Mouse (Mus musculus) midbrain, embryonic 14.5 days (tissue): ENCODE results near the gene Nup133. TPM values are rescaled to one million over a fixed set of nuclear protein-coding genes. Genes with fewer than 3 reads are reported as not detected.
A peak's percentile ranks its signal among the peaks of the same experiment; 100 is the strongest.

ENCODE experiments used
- ATAC-seq: fragments of 200-750 bp; cut with Nextera tagmentation; 2 replicates; pipeline ENCODE4 v1.8.0; 2017; ENCODE audit warnings: moderate number of reproducible peaks, moderate library complexity; ENCODE audit not compliant: low FRiP score, low TSS enrichment
- DNase-seq: peaks from one replicate; pipeline ENCODE4 v3.0.0-alpha.2; 2015
- H3K27ac ChIP-seq: fragments of 300-500 bp; sonication (generic); replicated peaks from 2 replicates; pipeline ENCODE4 v1.5.1; 2014; ENCODE audit warnings: mild to moderate bottlenecking, low read depth, low read length, moderate library complexity
- H3K27me3 ChIP-seq: fragments of 300-500 bp; sonication (generic); 2 replicates; pipeline ENCODE4 v1.6.1; 2014; ENCODE audit warnings: low read length, control low read depth, mixed read lengths; ENCODE audit not compliant: control insufficient read depth, insufficient read depth
- H3K36me3 ChIP-seq: fragments of 300-500 bp; sonication (generic); 2 replicates; pipeline ENCODE4 v1.6.1; 2014; ENCODE audit warnings: low read length, control low read depth; ENCODE audit not compliant: control insufficient read depth, insufficient read depth
- H3K4me1 ChIP-seq: fragments of 300-500 bp; sonication (generic); 2 replicates; pipeline ENCODE4 v1.6.1; 2014; ENCODE audit warnings: mild to moderate bottlenecking, antibody characterized with exemption, low read length, control low read depth; ENCODE audit not compliant: control insufficient read depth, insufficient read depth
- H3K4me2 ChIP-seq: fragments of 300-500 bp; sonication (generic); 2 replicates; pipeline ENCODE4 v1.6.1; 2014; ENCODE audit warnings: mild to moderate bottlenecking, low read length, moderate library complexity
- H3K4me3 ChIP-seq: fragments of 300-500 bp; sonication (generic); replicated peaks from 2 replicates; pipeline ENCODE4 v1.5.1; 2014; ENCODE audit warnings: low read depth, low read length
- H3K9ac ChIP-seq: fragments of 300-500 bp; sonication (generic); replicated peaks from 2 replicates; pipeline ENCODE4 v1.6.1; 2014; ENCODE audit warnings: mild to moderate bottlenecking, low read length, moderate library complexity
- H3K9me3 ChIP-seq: fragments of 300-500 bp; sonication (generic); 2 replicates; pipeline ENCODE4 v1.6.1; 2016; ENCODE audit warnings: low read length, control low read depth, mixed read lengths; ENCODE audit not compliant: control insufficient read depth
- WGBS: fragments of 180-500 bp; shearing (Covaris S2); extraction: QIAGEN DNeasy Blood & Tissue Kit; methylation state at CpG from one replicate; pipeline ENCODE4 v1.1.7; 2014; 5-methylcytosine and 5-hydroxymethylcytosine counted together
- polyA plus RNA-seq: library from polyadenylated mRNA; unstranded; fragments of >200 nt; fragmentation: Nextera tagmentation; extraction: Ambion mirVana; gene quantifications from 2 replicates; pipeline ENCODE4 v1.2.1, GENCODE M21; 2014

The Nup133 gene
- polyA plus RNA-seq, 1 experiment from 2014 or later, result 33.7 TPM

DNA sequence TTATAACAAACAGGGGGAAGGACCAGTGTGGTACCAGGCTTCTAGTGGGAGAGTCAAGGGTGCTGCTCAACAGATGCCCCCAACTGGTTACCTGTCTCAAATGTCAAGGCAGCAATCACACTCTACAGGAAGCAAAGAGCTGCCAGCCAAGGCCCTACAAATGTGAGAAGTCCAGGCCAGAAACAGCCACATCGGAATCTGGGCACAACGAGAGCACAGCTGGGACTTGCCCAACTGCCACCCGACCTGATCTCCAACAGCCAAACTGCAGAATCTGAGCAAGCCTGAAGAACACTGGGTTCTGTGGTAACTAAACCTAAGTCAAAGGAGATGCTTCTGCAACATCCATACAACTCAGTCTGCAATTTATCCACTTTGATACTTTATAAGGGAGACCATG is 23.4 kb downstream of the Nup133 start:
- H3K9ac ChIP-seq, result no peak overlapping the region
- ATAC-seq (no peak), DNase-seq (no peak)
- H3K36me3 ChIP-seq, result peaks cover 80% of the 10 kb centered on the region
- H3K9me3 ChIP-seq, result no peaks in the 10 kb centered on the region
- H3K27me3 ChIP-seq, result no peaks in the 10 kb centered on the region
- no peak overlapping the region for H3K4me2 ChIP-seq
- no peaks in the 10 kb centered on the region for H3K4me1 ChIP-seq
- H3K4me3 ChIP-seq, result no peak overlapping the region
- WGBS, result 91% methylated on average over 3 of the region's 3 CpGs
- H3K27ac ChIP-seq, result no peak overlapping the region

DNA sequence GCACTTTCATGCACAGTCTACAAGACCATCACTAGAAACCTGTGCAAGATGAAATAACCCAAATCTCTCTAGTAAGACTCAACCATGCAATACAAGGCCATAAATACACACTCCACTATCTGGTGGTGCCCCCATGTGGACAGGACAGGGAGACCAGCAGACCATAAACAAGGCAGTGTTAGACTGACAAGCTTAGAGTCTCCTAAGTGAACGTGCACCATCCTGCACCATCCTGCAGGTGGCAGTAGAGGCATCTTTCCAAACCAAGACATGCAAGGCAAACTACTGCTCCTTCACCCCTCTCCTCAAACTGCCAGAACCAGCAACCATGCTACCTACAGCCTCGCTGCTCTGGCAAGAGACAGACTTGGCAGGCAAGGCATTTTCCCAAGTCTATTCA is 24.3 kb downstream of the Nup133 start:
- H3K4me2 ChIP-seq, result no peak overlapping the region
- no peaks in the 10 kb centered on the region for H3K27me3 ChIP-seq
- H3K9ac ChIP-seq, result no peak overlapping the region
- 17% methylated on average over 2 of the region's 2 CpGs for WGBS
- no peaks in the 10 kb centered on the region for H3K9me3 ChIP-seq
- peaks cover 80% of the 10 kb centered on the region for H3K36me3 ChIP-seq
- no peaks in the 10 kb centered on the region for H3K4me1 ChIP-seq
- no peak overlapping the region for H3K4me3 ChIP-seq
- peak; percentile 90 for DNase-seq
- H3K27ac ChIP-seq, result no peak overlapping the region
- ATAC-seq, result no peak; the same call in 1 of the 2 replicates

DNA sequence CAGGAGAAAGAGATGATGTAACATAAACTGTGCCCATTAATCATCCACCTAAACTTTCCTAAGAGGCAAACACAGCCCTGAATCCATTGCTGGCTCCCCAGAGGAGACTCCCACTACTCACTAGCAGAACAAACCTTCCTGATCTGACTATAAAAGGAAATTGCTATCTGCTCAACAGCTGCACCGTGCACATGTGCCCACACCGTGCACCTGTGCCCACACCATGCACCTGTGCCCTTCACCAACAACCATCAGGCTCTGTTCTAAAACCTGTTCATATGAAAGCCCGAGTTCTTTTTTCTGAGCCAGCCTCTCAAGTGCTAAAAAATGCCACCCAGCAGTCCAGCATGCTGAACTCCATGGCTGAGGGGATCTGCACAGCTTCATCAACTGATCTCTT is 34.4 kb downstream of the Nup133 start:
- no peak for DNase-seq
- ATAC-seq, result no peak
- Histone ChIP-seq H3K4me3 (no peak overlapping the region), H3K27ac (no peak overlapping the region), H3K4me2 (no peak overlapping the region), H3K27me3 (no peaks in the 10 kb centered on the region), H3K36me3 (peaks cover 95% of the 10 kb centered on the region), H3K9ac (no peak overlapping the region), H3K9me3 (no peaks in the 10 kb centered on the region), H3K4me1 (no peaks in the 10 kb centered on the region)
- WGBS, result 95% methylated on average over 3 of the region's 3 CpGs

GRCm38 (mm10) chr8:123912265-123912664 is 36.8 kb downstream of the Nup133 start:
- WGBS, result 95% methylated on average over 4 of the region's 4 CpGs
- Histone ChIP-seq H3K9ac (no peak overlapping the region), H3K27me3 (no peaks in the 10 kb centered on the region), H3K36me3 (peaks cover 90% of the 10 kb centered on the region), H3K4me3 (no peak overlapping the region), H3K9me3 (no peaks in the 10 kb centered on the region), H3K4me2 (no peak overlapping the region), H3K4me1 (no peaks in the 10 kb centered on the region), H3K27ac (no peak overlapping the region)
- DNase-seq (no peak), ATAC-seq (no peak)

DNA sequence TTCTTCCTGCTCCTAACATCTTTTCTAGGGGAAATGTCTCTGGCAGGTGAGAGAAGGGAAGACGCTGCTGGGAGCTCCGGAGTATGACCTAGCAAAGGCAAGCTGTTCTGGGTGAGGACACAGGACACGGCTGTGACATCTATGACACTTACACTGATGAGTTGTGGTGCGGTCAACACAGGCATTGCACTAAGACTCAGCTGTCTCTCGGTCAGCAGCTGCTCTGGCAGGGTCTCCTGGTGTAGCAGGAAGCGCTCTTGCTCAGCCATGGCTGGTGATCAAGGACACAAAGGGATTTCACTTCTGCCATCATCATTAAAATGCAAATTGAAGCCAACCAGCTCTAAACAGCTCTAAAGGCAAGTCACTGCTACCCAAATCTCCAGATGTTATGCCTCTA is 41.5 kb downstream of the Nup133 start:
- H3K27ac ChIP-seq, result no peak overlapping the region
- ATAC-seq, result no peak
- 92% methylated on average over 6 of the region's 6 CpGs for WGBS
- H3K4me2 ChIP-seq, result no peak overlapping the region
- H3K4me1 ChIP-seq, result no peaks in the 10 kb centered on the region
- H3K9ac ChIP-seq, result no peak overlapping the region
- H3K9me3 ChIP-seq, result no peaks in the 10 kb centered on the region
- H3K27me3 ChIP-seq, result no peaks in the 10 kb centered on the region
- H3K4me3 ChIP-seq, result no peak overlapping the region
- DNase-seq, result no peak
- peaks cover 86% of the 10 kb centered on the region for H3K36me3 ChIP-seq

DNA sequence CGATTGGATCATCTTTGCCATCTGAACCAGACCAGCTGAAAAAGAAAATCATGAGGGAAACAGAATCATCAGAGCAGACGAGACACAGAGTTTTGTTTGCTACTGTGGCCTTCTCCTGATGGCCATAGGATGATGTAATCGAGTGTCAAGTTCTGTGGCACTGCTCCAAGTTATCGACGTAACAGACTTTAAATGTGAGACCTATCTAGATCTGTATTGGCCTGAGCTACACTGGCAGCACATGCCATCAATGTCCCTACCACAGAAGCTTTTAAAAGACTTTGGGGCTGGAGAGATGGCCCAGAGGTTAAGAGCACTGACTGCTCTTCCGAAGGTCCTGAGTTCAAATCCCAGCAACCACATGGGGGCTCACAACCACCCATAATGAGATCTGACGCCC is 46.4 kb downstream of the Nup133 start:
- Histone ChIP-seq H3K4me3 (no peak overlapping the region), H3K4me1 (no peaks in the 10 kb centered on the region), H3K9me3 (no peaks in the 10 kb centered on the region), H3K36me3 (peaks cover 80% of the 10 kb centered on the region), H3K9ac (no peak overlapping the region), H3K27ac (no peak overlapping the region), H3K4me2 (no peak overlapping the region), H3K27me3 (no peaks in the 10 kb centered on the region)
- DNase-seq (no peak), ATAC-seq (no peak)
- 88% methylated on average over 7 of the region's 7 CpGs for WGBS

- Histone ChIP-seq H3K9me3 (no peaks in the 10 kb centered on the region), H3K4me2 (no peak overlapping the region), H3K9ac (no peak overlapping the region), H3K27ac (no peak overlapping the region), H3K4me1 (no peaks in the 10 kb centered on the region), H3K36me3 (peaks cover 54% of the 10 kb centered on the region), H3K27me3 (peaks cover 10% of the 10 kb centered on the region), H3K4me3 (no peak overlapping the region)
- DNase-seq (no peak), ATAC-seq (no peak)
- 86% methylated on average over 7 of the region's 7 CpGs for WGBS
These were observed 49.7 kb downstream of the Nup133 start for GRCm38 (mm10) chr8:123899366-123899765.

- H3K4me3 ChIP-seq, result no peak overlapping the region
- ATAC-seq (no peak), DNase-seq (no peak)
- no peak overlapping the region for H3K4me2 ChIP-seq
- no peak overlapping the region for H3K9ac ChIP-seq
- H3K27ac ChIP-seq, result no peak overlapping the region
- peaks cover 46% of the 10 kb centered on the region for H3K36me3 ChIP-seq
- WGBS, result 87% methylated on average over 5 of the region's 5 CpGs
- H3K9me3 ChIP-seq, result no peaks in the 10 kb centered on the region
- H3K4me1 ChIP-seq, result no peaks in the 10 kb centered on the region
- H3K27me3 ChIP-seq, result peaks cover 18% of the 10 kb centered on the region
These were observed 50.5 kb downstream of the Nup133 start for GRCm38 (mm10) chr8:123898576-123898975.

DNA sequence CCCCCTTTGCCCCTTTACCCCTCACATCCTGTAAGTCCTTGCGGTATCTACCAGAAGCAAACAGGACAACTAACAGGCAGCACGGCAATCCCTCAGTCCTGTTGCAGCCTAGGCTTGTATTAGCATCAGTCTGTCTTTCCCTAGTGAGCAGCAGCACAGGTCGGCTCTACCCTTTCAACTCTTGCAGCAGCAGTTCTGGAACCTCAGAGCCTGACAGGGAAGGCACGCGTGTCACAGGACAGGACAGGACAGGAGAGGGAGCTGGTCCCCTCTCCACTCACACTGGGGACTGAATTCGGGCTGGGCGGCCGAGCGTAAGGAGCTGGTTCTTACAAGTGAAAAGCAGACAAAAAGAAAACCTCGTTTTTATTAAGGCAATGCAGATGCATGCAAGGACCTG is 52.3 kb downstream of the Nup133 start:
- H3K4me1 ChIP-seq, result peaks cover 9% of the 10 kb centered on the region; the same call in 1 of the 2 replicates
- H3K36me3 ChIP-seq, result peaks cover 28% of the 10 kb centered on the region
- no peak overlapping the region for H3K9ac ChIP-seq
- H3K9me3 ChIP-seq, result no peaks in the 10 kb centered on the region
- 55% methylated on average over 10 of the region's 10 CpGs for WGBS
- DNase-seq (no peak), ATAC-seq (no peak)
- no peak overlapping the region for H3K27ac ChIP-seq
- peaks cover 34% of the 10 kb centered on the region for H3K27me3 ChIP-seq
- no peak overlapping the region for H3K4me2 ChIP-seq
- no peak overlapping the region for H3K4me3 ChIP-seq
